Mouse (Mus musculus) adrenal gland, postnatal 14 days (tissue): ENCODE data around the gene Zp2. TPM values are rescaled to one million over a fixed set of nuclear protein-coding genes. Genes with fewer than 3 reads are reported as not detected.

Experiments
- total RNA-seq: library from RNA; stranded (reverse); gene quantifications from 2 replicates; pipeline ENCODE4 v1.2.3, GENCODE M21; 2021

Gene Zp2
- total RNA-seq, 1 experiment from 2014 or later: not detected

Other genes with a start within 250 kb of the Zp2 start
- gene Lyrm1, start 249.4 kb downstream of the Zp2 start, total RNA-seq: 7.8 and 11.9 TPM in 2 replicates
- 37.4 and 47.7 TPM in 2 replicates for gene Dcun1d3, start 249.0 kb downstream of the Zp2 start, total RNA-seq
- gene Dnah3, start 50.0 kb downstream of the Zp2 start, total RNA-seq: not detected in 2 replicates
- 46.4 and 59.7 TPM in 2 replicates for gene Tmem159, start 42.9 kb downstream of the Zp2 start, total RNA-seq
- 0.26 and 2.1 TPM in 2 replicates for gene Anks4b, start 28.6 kb upstream of the Zp2 start, total RNA-seq
- gene Crym, start 56.8 kb upstream of the Zp2 start, total RNA-seq: 1.9 and 3.1 TPM in 2 replicates
- not detected in 2 replicates for gene Abca14, start 58.7 kb upstream of the Zp2 start, total RNA-seq
- gene Abca15, start 183.4 kb upstream of the Zp2 start, total RNA-seq: not detected in 2 replicates